Mouse (Mus musculus): ENCODE data around the gene Olfr703. TPM values are rescaled to one million over a fixed set of nuclear protein-coding genes. Genes with fewer than 3 reads are reported as not detected.

Olfr703 gene
- polyA plus RNA-seq (2012; rRNA removed): not detected in 2 replicates

- Histone ChIP-seq H3K36me3 (ENCODE audit: control insufficient read depth, insufficient read depth, low read length) (no peaks in the 10 kb centered on the region), H3K27me3 (ENCODE audit: control insufficient read depth, insufficient read depth, low read length) (no peaks in the 10 kb centered on the region), H3K4me1 (ENCODE audit: control insufficient read depth, insufficient read depth, insufficient read length, low read length) (no peaks in the 10 kb centered on the region), H3K27ac (ENCODE audit: insufficient read depth, low read depth, low read length) (no peak within 1 kb of the TSS), H3K4me3 (ENCODE audit: low read depth, low read length) (no peak within 1 kb of the TSS)
- WGBS: 21% methylated on average over 2 of the region's 2 CpGs
- TF ChIP-seq CTCF (IDR thresholded peaks at IDR 0.05; ENCODE audit: extremely low read depth, insufficient read length, insufficient replicate concordance, low read depth, low read length): no peak
Measured at GRCm38 (mm10) chr7:106843060-106843459, at the start of gene Olfr703. Gene Olfr703, plus strand, starts transcription at chr7:106843360.

DNA sequence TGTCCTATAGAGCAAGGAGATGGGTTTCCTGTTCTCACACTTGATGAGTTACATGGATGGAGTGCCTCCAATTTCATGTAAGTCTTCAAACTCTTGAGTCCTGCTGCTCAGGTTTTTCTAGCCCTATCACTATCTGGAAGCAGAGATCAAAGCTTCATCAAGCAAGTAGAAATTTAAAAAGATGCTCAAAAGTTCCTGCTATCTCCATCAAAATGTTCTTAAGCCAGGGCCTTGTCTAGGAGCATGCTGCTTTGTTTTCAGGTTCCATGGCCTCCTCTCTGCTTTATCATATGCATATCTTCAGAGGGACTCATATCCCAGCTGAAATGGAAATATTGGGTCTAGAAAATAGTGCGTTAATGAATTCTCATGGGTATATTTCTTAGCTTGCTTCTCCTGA lies 34.4 kb upstream of the Olfr703 start, which contains the start of gene Olfr700:
Gene Olfr700 (minus strand): TSS at position 101 of the 400 bp plus-strand sequence.
- 87% methylated on average over 1 of the region's 1 CpGs for WGBS
- no peak for TF ChIP-seq POLR2A (IDR thresholded peaks at IDR 0.05; ENCODE audit: low read depth, low read length)
- TF ChIP-seq CTCF (IDR thresholded peaks at IDR 0.05; ENCODE audit: extremely low read depth, insufficient read length, insufficient replicate concordance, low read depth, low read length): no peak
- Histone ChIP-seq H3K27ac (ENCODE audit: insufficient read depth, low read depth, low read length) (no peak within 1 kb of the TSS), H3K27me3 (ENCODE audit: control insufficient read depth, insufficient read depth, low read length) (no peaks in the 10 kb centered on the region), H3K36me3 (ENCODE audit: control insufficient read depth, insufficient read depth, low read length) (no peaks in the 10 kb centered on the region), H3K4me1 (ENCODE audit: control insufficient read depth, insufficient read depth, insufficient read length, low read length) (no peaks in the 10 kb centered on the region), H3K4me3 (ENCODE audit: low read depth, low read length) (no peak within 1 kb of the TSS)

- H3K4me1 ChIP-seq (ENCODE audit: control insufficient read depth, insufficient read depth, insufficient read length, low read length): no peaks in the 10 kb centered on the region
- no peaks in the 10 kb centered on the region for H3K27me3 ChIP-seq (ENCODE audit: control insufficient read depth, insufficient read depth, low read length)
- H3K4me3 ChIP-seq (ENCODE audit: low read depth, low read length): no peak within 1 kb of the TSS
- H3K27ac ChIP-seq (ENCODE audit: insufficient read depth, low read depth, low read length): no peak within 1 kb of the TSS
- 37% methylated on average over 2 of the region's 2 CpGs for WGBS
- H3K36me3 ChIP-seq (ENCODE audit: control insufficient read depth, insufficient read depth, low read length): no peaks in the 10 kb centered on the region
- TF ChIP-seq CTCF (IDR thresholded peaks at IDR 0.05; ENCODE audit: extremely low read depth, insufficient read length, insufficient replicate concordance, low read depth, low read length) (no peak), POLR2A (IDR thresholded peaks at IDR 0.05; ENCODE audit: low read depth, low read length) (no peak)
Measured at GRCm38 (mm10) chr7:106813829-106814228, 29.3 kb upstream of the Olfr703 start, which contains the start of gene Olfr701. Gene Olfr701, plus strand, starts transcription at chr7:106814129.

DNA sequence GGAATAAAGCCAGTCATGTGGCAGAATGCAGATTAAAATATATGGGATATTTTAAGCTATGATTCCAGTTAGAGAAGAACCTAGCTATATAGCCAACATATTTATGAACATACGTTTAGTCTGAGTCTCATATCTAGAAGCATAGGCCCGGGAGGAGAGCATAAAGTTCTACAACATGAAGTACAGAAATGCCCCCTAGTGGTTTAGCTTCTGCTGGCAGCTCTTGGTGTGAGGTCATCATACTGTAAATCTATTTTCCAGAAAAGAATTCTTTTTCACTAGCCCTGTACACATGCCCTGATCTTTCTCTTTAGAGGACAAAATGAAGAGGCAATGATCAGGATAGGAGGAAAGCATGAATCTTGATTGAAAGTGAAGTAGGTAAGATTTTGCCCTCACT lies 27.4 kb upstream of the Olfr703 start:
- no peak overlapping the region for H3K27ac ChIP-seq (ENCODE audit: insufficient read depth, low read depth, low read length)
- H3K27me3 ChIP-seq (ENCODE audit: control insufficient read depth, insufficient read depth, low read length): no peaks in the 10 kb centered on the region
- H3K4me3 ChIP-seq (ENCODE audit: low read depth, low read length): no peak overlapping the region
- no peaks in the 10 kb centered on the region for H3K36me3 ChIP-seq (ENCODE audit: control insufficient read depth, insufficient read depth, low read length)
- no peaks in the 10 kb centered on the region for H3K4me1 ChIP-seq (ENCODE audit: control insufficient read depth, insufficient read depth, insufficient read length, low read length)
- TF ChIP-seq CTCF (IDR thresholded peaks at IDR 0.05; ENCODE audit: extremely low read depth, insufficient read length, insufficient replicate concordance, low read depth, low read length): no peak
- TF ChIP-seq POLR2A (IDR thresholded peaks at IDR 0.05; ENCODE audit: low read depth, low read length): no peak
- 12% methylated on average over 2 of the region's 2 CpGs for WGBS

GRCm38 (mm10) chr7:106818414-106818813 lies 24.7 kb upstream of the Olfr703 start:
- no peak overlapping the region for H3K27ac ChIP-seq (ENCODE audit: insufficient read depth, low read depth, low read length)
- H3K4me1 ChIP-seq (ENCODE audit: control insufficient read depth, insufficient read depth, insufficient read length, low read length): no peaks in the 10 kb centered on the region
- TF ChIP-seq CTCF (IDR thresholded peaks at IDR 0.05; ENCODE audit: extremely low read depth, insufficient read length, insufficient replicate concordance, low read depth, low read length) (no peak), POLR2A (IDR thresholded peaks at IDR 0.05; ENCODE audit: low read depth, low read length) (no peak)
- no peak overlapping the region for H3K4me3 ChIP-seq (ENCODE audit: low read depth, low read length)
- no peaks in the 10 kb centered on the region for H3K36me3 ChIP-seq (ENCODE audit: control insufficient read depth, insufficient read depth, low read length)
- no peaks in the 10 kb centered on the region for H3K27me3 ChIP-seq (ENCODE audit: control insufficient read depth, insufficient read depth, low read length)

GRCm38 (mm10) chr7:106833793-106834192 lies 9.4 kb upstream of the Olfr703 start, which contains the start of gene Olfr702:
Gene Olfr702, minus strand, starts transcription at chr7:106833893.
- TF ChIP-seq POLR2A (IDR thresholded peaks at IDR 0.05; ENCODE audit: low read depth, low read length) (no peak), CTCF (IDR thresholded peaks at IDR 0.05; ENCODE audit: extremely low read depth, insufficient read length, insufficient replicate concordance, low read depth, low read length) (no peak)
- Histone ChIP-seq H3K4me1 (ENCODE audit: control insufficient read depth, insufficient read depth, insufficient read length, low read length) (no peaks in the 10 kb centered on the region), H3K27me3 (ENCODE audit: control insufficient read depth, insufficient read depth, low read length) (no peaks in the 10 kb centered on the region), H3K4me3 (ENCODE audit: low read depth, low read length) (no peak within 1 kb of the TSS), H3K36me3 (ENCODE audit: control insufficient read depth, insufficient read depth, low read length) (no peaks in the 10 kb centered on the region), H3K27ac (ENCODE audit: insufficient read depth, low read depth, low read length) (no peak within 1 kb of the TSS)

GRCm38 (mm10) chr7:106862885-106863284 lies 19.7 kb downstream of the Olfr703 start, which contains the start of gene Olfr704:
Gene Olfr704, plus strand, starts transcription at chr7:106863185.
- H3K27me3 ChIP-seq (ENCODE audit: control insufficient read depth, insufficient read depth, low read length): no peaks in the 10 kb centered on the region
- no peaks in the 10 kb centered on the region for H3K36me3 ChIP-seq (ENCODE audit: control insufficient read depth, insufficient read depth, low read length)
- no peaks in the 10 kb centered on the region for H3K4me1 ChIP-seq (ENCODE audit: control insufficient read depth, insufficient read depth, insufficient read length, low read length)
- TF ChIP-seq POLR2A (IDR thresholded peaks at IDR 0.05; ENCODE audit: low read depth, low read length) (no peak), CTCF (IDR thresholded peaks at IDR 0.05; ENCODE audit: extremely low read depth, insufficient read length, insufficient replicate concordance, low read depth, low read length) (no peak)
- H3K27ac ChIP-seq (ENCODE audit: insufficient read depth, low read depth, low read length): no peak within 1 kb of the TSS
- H3K4me3 ChIP-seq (ENCODE audit: low read depth, low read length): no peak within 1 kb of the TSS

Measured in small intestine, adult 2 months (tissue).